Mouse (Mus musculus): ENCODE data around the gene Rsph9. TPM values are rescaled to one million over a fixed set of nuclear protein-coding genes. Genes with fewer than 3 reads are reported as not detected.

Gene Rsph9
- not detected for total RNA-seq (2023)

GRCm38 (mm10) chr17:46143578-46144423 is at the start of gene Rsph9:
Gene Rsph9 (minus strand): TSS chr17:46144216.

GRCm38 (mm10) chr17:46160686-46161085 is 16.7 kb upstream of the Rsph9 start, which contains the start of gene Gtpbp2:
Gene Gtpbp2 (plus strand): TSS chr17:46161032.

GRCm38 (mm10) chr17:46152847-46153782 is 9.1 kb upstream of the Rsph9 start, which contains the start of gene Mad2l1bp:
Gene Mad2l1bp (minus strand): TSS chr17:46153553.

DNA sequence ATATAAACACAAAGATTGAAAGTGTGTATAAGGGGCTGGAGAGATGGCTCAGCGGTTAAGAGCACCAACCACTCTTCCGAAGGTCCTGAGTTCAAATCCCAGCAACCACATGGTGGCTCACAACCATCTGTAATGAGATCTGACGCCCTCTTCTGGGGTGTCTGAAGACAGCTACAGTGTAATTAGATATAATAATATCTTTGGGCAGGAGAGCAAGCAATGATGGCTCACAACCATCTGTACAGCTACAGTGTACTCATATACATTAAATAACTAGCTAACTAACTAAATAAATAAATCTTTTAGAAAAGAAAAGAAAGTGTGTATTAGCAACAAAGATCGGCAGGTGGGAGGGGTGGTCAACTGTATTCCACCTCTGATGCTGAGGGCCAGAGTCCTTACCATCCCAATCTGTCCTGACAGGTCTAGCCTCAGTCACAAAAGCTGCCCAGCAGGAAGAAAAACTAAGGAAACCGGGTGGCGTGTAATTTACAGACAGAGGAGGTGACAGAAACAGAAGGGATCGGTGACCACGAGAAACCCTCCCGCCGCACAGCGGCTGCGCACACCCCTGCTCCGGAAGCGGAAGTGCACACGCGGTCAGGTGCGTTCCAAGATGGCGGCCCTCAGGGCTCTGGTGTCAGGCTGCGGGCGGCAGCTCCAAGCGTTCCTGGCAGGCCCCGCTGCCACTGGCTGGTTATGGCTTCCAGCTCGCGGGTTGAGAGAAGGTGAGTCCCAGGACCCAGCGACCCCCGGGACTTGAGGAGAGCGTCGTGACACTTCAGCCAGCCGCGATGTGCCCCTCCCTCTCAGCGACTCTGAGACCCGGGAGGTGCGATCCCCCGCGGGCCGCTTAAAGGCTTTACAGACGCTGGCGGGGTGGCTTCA is 33.4 kb downstream of the Rsph9 start, which contains the start of gene Mrps18a:
Gene Mrps18a (plus strand): TSS at position 585 of the 888 bp plus-strand sequence.

Other genes with a start within 250 kb of the Rsph9 start
- gene Vegfa, start 111.8 kb downstream of the Rsph9 start, total RNA-seq (2023): 9.1 TPM
- gene Mrps18a, start 33.2 kb downstream of the Rsph9 start, total RNA-seq (2023): 61.7 TPM
- 21.1 TPM for gene Mad2l1bp, start 9.3 kb upstream of the Rsph9 start, total RNA-seq (2023)
- 165 TPM for gene Gtpbp2, start 16.8 kb upstream of the Rsph9 start, total RNA-seq (2023)
- gene Polh, start 58.4 kb upstream of the Rsph9 start, total RNA-seq (2023): 11.8 TPM
- gene Xpo5, start 58.6 kb upstream of the Rsph9 start, total RNA-seq (2023): 32.3 TPM
- gene Polr1c, start 103.8 kb upstream of the Rsph9 start, total RNA-seq (2023): 67.4 TPM
- 105 TPM for gene Yipf3, start 103.9 kb upstream of the Rsph9 start, total RNA-seq (2023)
- gene Lrrc73, start 109.3 kb upstream of the Rsph9 start, total RNA-seq (2023): 1.2 TPM
- 49.3 TPM for gene Tjap1, start 138.8 kb upstream of the Rsph9 start, total RNA-seq (2023)
- gene Dlk2, start 153.2 kb upstream of the Rsph9 start, total RNA-seq (2023): not detected
- 13.4 TPM for gene Abcc10, start 184.1 kb upstream of the Rsph9 start, total RNA-seq (2023)
- 46.2 TPM for gene Zfp318, start 239.5 kb upstream of the Rsph9 start, total RNA-seq (2023)